ENCODE assay signal across 17 mouse cellular contexts in the genomic region with DNA sequence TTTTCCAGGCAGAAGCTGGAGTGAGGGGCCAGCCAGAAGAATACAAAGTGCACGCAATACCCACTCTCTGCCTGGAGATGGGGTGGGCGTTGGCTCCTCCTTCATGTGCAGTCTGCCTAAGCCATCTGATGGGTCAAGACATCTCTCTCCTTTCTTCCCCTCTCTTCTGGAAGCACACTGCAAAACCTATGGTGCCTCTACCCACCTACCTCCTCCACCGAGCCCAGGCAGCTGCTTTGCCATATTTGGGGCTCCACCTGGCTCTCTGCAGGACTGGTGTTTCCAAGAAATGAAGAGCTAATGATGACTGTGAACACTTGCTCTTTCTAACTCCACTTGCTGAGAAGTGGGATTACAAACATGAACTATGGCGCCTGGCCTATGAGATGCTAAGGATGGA.
"Had no signal": no experiment of that assay in that cellular context is flagged by ENCODE, and none has a peak within 500 bp of the region (broad histone marks: within the 10 kb centered on the region; RNA-seq: fewer than 3 reads in every experiment).

No protein-coding gene starts in this region.

- H3K4me2 ChIP-seq: liver, embryonic 15.5 days; lung, embryonic 15.5 days; midbrain, embryonic 12.5 days; stomach, embryonic 15.5 days had no signal

- ATAC-seq: liver, postnatal 0 days; lung, postnatal 0 days had no signal

- H3K9me3 ChIP-seq: liver, embryonic 15.5 days; lung, embryonic 15.5 days; megakaryocyte, embryonic 14.5 days; midbrain, embryonic 12.5 days; stomach, embryonic 15.5 days had no signal

- H3K9ac ChIP-seq: liver, embryonic 15.5 days; liver, postnatal 0 days; lung, embryonic 15.5 days; midbrain, embryonic 12.5 days; stomach, embryonic 15.5 days had no signal

- H3K4me1 ChIP-seq: liver, embryonic 15.5 days; lung, embryonic 15.5 days; stomach, embryonic 15.5 days had no signal

- DNase-seq: liver, postnatal 0 days; lung, adult 2 months; lung, postnatal 14 days; lung, postnatal 36 days; midbrain, embryonic 14.5 days; right cerebral cortex, postnatal 14 days; thymus, adult 2 months; thymus, postnatal 25 days; thymus, postnatal 4 days had no signal

- H3K27ac ChIP-seq: liver, embryonic 15.5 days; lung, embryonic 15.5 days; macrophage; midbrain, embryonic 12.5 days; stomach, embryonic 15.5 days; stomach, postnatal 0 days had no signal

- H3K36me3 ChIP-seq: liver, embryonic 15.5 days; lung, embryonic 15.5 days; midbrain, embryonic 12.5 days; stomach, embryonic 15.5 days had no signal

- H3K4me3 ChIP-seq: liver, embryonic 15.5 days; lung, embryonic 15.5 days; megakaryocyte, embryonic 14.5 days; midbrain, embryonic 12.5 days; stomach, embryonic 15.5 days had no signal

- H3K27me3 ChIP-seq: liver, embryonic 15.5 days; lung, embryonic 15.5 days; midbrain, embryonic 12.5 days; stomach, embryonic 15.5 days had no signal
